Mouse (Mus musculus) thymus, adult 2 months (tissue): ENCODE data around the gene Slc35d3.

Source experiments
- CTCF ChIP-seq: fragments of 200-500 bp; IDR thresholded peaks from 2 replicates; pipeline ENCODE4 v1.5.1; 2012; ENCODE audit warnings: mild to moderate bottlenecking, control low read depth, low read length, moderate library complexity, borderline replicate concordance; ENCODE audit not compliant: control insufficient read depth, poor library complexity, insufficient read depth; ENCODE audit errors: extremely low read depth
- POLR2A ChIP-seq: fragments of 200-500 bp; IDR thresholded peaks from 2 replicates; pipeline ENCODE4 v1.6.1; 2012; ENCODE audit warnings: mild to moderate bottlenecking, low read length, control low read depth, moderate library complexity; ENCODE audit not compliant: control insufficient read depth, poor library complexity, insufficient read depth; ENCODE audit errors: extremely low read depth

GRCm38 (mm10) chr10:19835887-19836710 is 15.2 kb downstream of the Slc35d3 start:
- no peak for TF ChIP-seq CTCF
- TF ChIP-seq POLR2A: no peak
